9 mouse cellular contexts compared by ENCODE assay signal in the genomic region with DNA sequence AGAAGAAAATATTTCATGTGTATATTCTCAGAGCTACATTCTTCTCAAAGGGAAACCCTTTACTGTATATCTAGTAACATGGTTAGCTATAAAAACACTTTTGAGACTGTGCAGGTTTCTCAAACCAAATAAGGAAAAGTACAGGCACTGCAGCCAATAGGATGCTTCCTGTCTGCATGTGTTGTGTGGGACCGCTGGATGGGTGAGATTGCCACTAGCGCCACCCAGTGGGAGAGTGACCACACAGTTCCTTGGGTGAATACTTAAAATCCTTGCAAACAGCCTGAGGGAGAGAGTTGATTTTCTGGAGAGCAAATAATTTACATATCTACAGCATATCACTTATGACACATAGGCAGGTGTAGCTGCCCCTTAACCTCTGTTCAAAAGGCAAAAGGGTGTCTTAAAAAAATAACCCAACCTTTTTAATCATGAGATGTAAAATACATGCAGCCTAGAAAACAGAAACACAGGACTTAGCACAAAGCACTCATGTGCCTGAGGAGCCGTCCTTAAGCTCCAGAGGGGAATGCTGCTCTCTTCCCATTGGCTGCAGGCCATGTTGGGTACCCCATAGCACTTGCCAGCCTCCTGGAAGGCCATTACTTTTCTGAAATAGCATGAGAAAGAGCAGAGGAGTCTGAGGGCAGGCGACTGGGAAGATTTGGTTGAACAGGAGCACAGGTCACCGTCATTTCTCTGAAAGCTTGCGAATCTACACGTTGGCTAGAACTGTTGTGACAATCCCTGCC. TPM values are rescaled to one million over a fixed set of nuclear protein-coding genes. Genes with fewer than 3 reads are reported as not detected.
A peak's percentile ranks its signal among the peaks of the same experiment; 100 is the strongest.
DNase-seq lines count a peak whose midpoint lies in the region; ATAC-seq and TF ChIP-seq lines count a peak whose summit lies in the region.
"Had no signal": no experiment of that assay in that cellular context is flagged by ENCODE, and none has a peak within 500 bp of the region (broad histone marks: within the 10 kb centered on the region; RNA-seq: fewer than 3 reads in every experiment).

No protein-coding gene starts in this region.

- DNase-seq in heart, adult 11 months, result peak; percentile 78
- DNase-seq in heart, postnatal 25 days (ENCODE audit: low spot score), result no peak
- DNase-seq in MN1 (ENCODE audit: low spot score), result peak; percentile 41
- peak; percentile 76 to 78 for DNase-seq in cerebellum, postnatal 10 days
- DNase-seq in gastrocnemius, postnatal 14 days, result peak; percentile 58
- DNase-seq in kidney, adult 8-10 months, result peak; percentile 9 to 38
- DNase-seq in lung, postnatal 10 days, result peak; percentile 72
- DNase-seq in stomach, postnatal 0 days (ENCODE audit: low spot score), result peak; percentile 76

- TF ChIP-seq EP300 in stomach, postnatal 0 days (optimal IDR thresholded peaks at IDR 0.05), result no peak

- no peak overlapping the region for H3K4me3 ChIP-seq in stomach, postnatal 0 days (ENCODE audit: low read depth, low read length)

- no peaks in the 10 kb centered on the region for H3K27me3 ChIP-seq in stomach, postnatal 0 days (ENCODE audit: control insufficient read depth, insufficient read depth, low read length)

- H3K27ac ChIP-seq in stomach, postnatal 0 days (replicated peaks), result no peak overlapping the region; the same call in 1 of the 2 replicates
- H3K27ac ChIP-seq: macrophage had no signal

- intact Hi-C loops in heart, postnatal 25 days (cut with DNase I), result no loop called here
- intact Hi-C loops in gastrocnemius, postnatal 14 days (cut with DNase I; ENCODE audit: low total_unique reads), result loop anchor here (10.0 kb wide), 1 partner anchor 113 kb away; a partner anchor contains a TSS

- no peaks in the 10 kb centered on the region for H3K36me3 ChIP-seq in stomach, postnatal 0 days (ENCODE audit: control insufficient read depth, insufficient read depth, low read length)

- 55% methylated on average over 7 of the region's 7 CpGs for WGBS in stomach, postnatal 0 days

- peak; percentile 80 for ATAC-seq in stomach, postnatal 0 days (ENCODE audit: low FRiP score, low TSS enrichment)

- H3K9me3 ChIP-seq in stomach, postnatal 0 days (ENCODE audit: control insufficient read depth, low read length), result no peaks in the 10 kb centered on the region

- no peak overlapping the region for H3K9ac ChIP-seq in stomach, postnatal 0 days (ENCODE audit: low read length)

- peak; percentile 84 for TF ChIP-seq CTCF in stomach, postnatal 0 days (IDR thresholded peaks at IDR 0.05; ENCODE audit: low read depth)

- H3K4me2 ChIP-seq in stomach, postnatal 0 days (replicated peaks; ENCODE audit: low read depth), result no peak overlapping the region

- no peaks in the 10 kb centered on the region for H3K4me1 ChIP-seq in stomach, postnatal 0 days (replicated peaks; ENCODE audit: control insufficient read depth, insufficient read depth)

RNA-seq across cellular contexts. Expression of a gene that starts 26.6 kb away (rescaled TPM):
- 1 to 10 TPM in 1 of 2 experiments, under 1 TPM in 1; 0.89 to 1.1 TPM for total RNA-seq in heart, postnatal 25 days (2021)
- total RNA-seq in gastrocnemius, postnatal 14 days (2021), result 1 to 10 TPM; 1.6 to 1.9 TPM
- polyA plus RNA-seq in stomach, postnatal 0 days (2015; fragmentation: Nextera tagmentation; extraction: Ambion mirVana), result 1.5 and 1.7 TPM in 2 replicates
- polyA plus RNA-seq: macrophage had no signal
